Mouse (Mus musculus): ENCODE measurements around the gene Psmc5.

Gene Psmc5

DNA sequence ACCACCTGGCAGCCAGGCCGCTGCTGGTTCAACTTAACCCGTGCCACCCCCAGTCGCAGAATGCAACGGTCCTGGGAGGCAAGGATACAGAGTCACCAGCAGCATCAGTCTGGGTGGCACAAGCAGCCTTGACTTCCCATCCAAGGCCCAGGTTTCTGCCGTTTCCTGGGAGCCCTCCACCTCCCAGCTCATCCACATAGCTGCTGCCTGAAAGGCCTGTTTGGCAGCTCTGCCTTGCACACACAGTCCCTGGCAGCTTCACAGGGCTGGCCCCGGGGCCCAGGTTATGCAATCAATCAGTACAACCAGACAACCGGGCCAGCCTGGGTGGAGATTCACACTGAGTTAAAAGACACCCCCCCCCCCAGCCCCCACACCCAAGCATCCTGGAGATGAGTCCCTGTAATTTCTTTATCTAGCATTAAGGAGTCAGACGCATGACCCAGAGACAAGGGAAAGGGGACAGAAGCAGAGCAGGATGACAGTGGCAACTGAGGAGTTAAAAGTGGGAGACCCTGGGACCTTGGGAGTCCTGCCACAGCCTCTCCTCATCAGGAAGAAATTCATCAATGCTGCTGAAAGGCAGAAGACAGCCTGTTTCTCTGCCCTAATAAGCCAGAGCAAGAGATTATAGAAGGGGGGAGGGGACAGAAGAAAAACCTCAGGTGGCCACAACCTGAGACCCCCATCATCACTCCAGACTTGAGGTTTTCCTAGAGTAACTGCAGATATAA lies 12.5 kb downstream of the Psmc5 start:
- DNase-seq (ENCODE audit: low spot score in 2 of 2) = peak; percentile 54 to 66

DNA sequence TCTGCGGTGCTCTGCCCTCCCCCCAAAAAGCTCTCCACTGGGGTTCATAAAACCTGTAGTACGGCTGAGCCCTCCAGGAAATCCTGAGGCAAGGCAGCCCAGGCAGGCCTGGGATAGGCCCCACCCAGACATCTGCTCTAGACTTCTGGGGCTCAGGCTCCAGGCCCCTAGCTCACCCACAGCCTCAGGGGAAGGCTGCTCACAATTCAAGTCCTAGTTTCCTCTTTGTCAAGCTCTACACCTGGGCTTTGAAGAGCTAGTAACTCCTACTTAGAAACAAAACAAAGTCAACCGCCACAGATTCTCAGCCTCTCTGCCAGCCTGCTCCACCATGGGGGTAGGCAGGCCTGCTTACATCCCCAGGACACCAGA lies 13.1 kb downstream of the Psmc5 start:
- DNase-seq (ENCODE audit: low spot score in 2 of 2) = no peak

DNA sequence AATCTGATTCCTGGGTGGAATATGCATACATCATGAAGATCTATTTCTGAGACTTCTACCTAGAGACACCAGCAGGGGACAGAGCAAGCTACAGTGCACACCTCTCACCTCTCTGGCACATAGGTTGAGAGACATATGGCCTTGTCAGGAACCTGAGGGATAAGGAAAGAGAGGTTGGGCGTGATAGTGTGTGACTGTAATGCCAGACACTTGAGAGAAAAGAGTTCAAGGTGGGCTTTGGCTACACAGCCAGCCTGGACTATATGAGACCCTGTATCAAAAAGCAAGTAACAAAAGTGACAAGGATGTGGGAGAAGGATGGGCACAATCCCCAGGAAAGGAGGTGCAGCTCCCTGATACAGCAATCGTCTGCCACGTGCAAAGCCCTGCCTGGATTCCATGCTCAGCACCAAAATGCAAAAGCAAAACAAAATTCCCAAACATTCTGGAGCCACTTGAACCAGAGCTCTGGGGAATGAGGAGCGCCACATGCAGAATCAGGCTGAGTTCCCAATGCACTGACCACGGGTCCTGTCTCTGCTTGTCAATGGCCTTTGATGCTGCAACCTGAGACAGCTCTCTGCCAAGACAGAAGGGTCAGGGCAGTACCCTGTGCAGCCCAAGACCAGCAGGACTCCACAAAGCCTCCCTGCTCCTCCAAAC lies 15.3 kb downstream of the Psmc5 start:
- no peak for DNase-seq (ENCODE audit: low spot score in 2 of 2)

DNA sequence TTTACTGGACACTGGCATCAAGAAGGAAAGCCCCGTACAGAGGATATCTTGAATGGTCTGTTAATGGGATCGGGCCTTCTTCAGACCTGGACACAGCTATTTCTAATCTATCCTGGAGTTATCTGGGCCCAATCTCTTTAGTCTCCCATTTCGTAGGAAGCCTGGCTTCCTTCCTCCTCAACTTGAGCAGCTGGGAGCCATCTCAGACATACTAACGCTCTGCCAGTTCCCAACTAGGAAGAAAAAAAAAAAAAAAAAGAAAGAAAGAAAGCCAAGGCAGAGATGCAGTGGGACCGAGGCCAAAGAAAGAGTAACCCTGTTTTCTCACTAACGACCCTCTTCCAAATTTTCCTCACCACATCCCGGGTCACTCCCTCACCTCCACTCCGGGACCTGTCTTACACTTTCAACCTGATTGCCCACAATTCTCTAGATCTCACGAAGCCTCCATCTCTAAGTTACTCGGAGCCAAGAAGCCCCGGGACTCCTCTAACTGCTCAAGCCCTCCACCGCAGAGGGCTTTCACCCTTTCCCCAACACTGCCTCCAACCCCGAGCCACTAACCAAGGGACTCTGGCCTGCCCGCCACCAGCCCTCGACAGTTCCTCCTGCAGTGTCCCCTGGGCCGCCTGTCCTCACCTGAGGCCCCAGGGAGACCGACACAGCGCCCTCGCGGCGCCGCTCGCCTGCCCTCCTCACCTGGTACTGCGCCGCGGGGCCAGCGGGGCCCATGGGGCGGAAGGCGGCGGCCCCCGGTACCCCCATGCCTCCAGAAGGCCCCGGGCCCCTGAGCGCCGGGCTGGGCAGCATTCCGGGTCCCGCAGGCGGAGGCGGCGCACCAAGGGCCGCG lies 16.1 kb downstream of the Psmc5 start:
- no peak for DNase-seq (ENCODE audit: low spot score in 2 of 2)

DNA sequence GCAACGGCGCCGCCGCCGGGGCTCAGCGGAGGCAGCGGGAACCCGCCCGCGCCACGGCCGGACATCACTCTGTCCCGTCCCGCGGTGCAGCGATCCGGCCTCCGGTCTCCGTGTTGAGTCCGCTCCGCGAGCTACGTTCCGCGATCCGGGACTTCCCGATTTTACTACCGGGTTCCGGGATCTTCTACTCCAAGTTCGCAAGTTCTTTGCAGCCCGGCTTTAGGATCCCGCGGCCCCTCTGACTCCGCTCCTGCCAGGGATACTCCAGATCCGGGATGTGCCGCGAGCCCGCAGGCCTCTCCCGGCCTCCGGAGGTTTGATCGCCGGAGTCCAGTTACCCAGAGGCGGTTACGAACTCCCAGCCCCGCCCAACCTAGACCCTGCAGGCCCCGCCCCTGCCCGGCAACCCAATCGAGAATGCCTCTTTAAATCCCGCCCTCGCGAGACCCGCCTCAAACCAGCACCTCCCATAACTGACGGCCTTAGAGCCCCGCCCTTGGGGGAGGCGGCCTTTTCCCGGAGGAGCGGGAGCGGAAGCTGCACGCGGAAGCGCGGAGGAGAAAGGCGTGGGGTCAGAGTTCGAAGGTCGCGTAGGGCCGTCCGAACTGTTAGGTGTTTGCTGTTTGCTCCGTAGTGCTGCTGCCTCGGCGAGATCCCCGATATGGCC lies 16.8 kb downstream of the Psmc5 start, which contains the start of gene Smarcd2:
TSS of gene Smarcd2 (minus strand) at position 329 of the 667 bp plus-strand sequence.
- DNase-seq (ENCODE audit: low spot score in 2 of 2) = peak; percentile 99

DNA sequence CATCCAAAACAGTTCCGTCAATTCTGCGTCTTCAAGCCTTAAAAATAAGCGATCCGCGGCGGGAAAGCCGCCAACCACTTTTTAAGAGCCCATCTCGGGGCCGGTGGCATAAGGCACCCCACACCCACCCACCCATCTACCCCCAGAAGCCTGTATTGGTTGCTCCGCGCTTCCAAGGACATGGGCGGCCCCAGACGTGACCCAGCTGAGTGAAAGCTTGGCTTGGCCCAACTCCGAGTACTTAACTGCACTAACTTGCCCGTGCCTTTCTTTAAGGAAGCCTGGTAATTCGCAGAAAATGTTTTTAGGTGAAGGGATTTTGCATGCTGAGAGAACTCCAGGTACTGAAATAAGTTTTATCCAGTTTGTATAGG lies 17.3 kb downstream of the Psmc5 start:
- DNase-seq (ENCODE audit: low spot score in 2 of 2) = no peak

DNA sequence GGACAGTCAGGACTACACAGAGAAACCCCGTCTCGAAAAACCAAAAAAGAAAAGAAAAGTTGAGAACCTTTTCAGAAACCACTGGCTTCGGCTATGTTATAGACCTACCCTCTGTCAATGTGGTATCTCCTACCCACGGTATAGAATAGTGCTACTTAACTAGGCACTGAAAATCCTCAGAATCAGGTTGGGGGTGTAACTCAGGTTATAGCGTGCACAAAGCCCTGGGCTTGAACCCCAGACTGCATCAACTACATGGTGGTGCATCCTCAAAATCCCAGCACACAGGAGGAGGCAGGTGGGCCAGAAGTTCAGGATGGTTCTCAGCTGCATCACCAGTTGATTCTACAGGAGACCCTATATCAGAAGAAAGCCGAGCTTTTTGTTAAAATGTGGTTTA lies 17.9 kb downstream of the Psmc5 start:
- DNase-seq (ENCODE audit: low spot score in 2 of 2) = no peak

DNA sequence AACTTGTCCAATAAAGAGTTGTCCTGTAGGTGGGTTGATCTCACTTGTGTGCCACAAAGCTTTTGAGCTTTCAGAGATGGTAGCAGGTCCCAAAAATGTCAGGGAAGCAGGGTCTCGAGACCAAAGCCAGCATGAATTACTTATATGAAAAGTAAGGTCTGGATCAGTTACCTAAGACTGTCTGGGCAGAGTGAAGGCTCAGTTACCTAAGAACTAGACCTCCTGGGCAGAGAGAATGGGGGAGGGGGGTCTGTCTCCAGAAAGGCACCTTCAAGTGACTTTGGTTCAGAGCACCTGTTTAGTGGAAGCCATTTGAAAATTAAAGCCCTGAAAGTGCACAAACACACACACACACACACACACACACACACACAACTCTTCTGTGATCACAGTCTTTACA lies 18.4 kb downstream of the Psmc5 start:
- no peak for DNase-seq (ENCODE audit: low spot score in 2 of 2)

DNA sequence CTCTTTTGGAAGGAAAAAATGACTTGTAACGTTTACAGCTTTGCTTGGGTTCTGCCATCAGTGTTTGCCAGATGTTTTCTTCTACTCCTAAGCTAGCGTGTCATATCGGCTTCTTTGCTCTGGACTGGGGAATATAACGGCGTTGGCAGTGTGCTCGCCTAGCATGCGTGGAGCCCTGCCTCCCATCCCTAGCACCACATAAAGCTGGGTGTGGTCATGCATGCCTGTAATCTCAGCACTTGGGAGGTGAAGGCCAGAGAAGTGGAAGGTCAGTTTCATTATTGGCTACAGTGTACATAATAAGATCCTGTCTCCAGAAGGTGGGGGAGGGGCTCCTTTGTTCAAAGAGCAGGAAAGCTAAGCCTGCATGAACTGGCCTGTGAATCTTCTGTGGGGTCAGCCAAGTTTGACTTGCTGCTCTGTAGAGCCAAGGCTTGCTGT lies 19.0 kb downstream of the Psmc5 start:
- no peak for DNase-seq (ENCODE audit: low spot score in 2 of 2)

DNA sequence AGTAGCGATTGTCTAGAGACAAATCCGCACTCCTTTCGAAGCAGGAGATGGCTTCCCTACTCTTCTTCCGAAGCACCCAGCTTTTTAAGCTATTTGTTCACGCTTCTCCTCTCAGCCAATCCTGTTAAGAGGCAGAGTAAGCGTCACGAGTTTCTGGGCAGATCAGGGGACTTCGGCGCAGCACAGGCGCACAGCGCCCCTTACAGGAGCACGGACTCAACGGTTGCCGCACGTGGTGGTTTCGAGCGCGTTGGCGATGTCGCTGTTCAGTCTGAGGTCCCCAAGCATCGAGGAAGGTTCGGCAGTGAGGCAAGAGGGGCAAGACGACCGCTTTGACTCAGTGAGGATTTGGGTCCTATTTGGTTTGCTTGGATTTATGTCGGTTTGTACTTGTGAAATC lies 20.5 kb downstream of the Psmc5 start, which contains the start of gene Tcam1:
TSS of gene Tcam1 (plus strand) at position 219 of the 400 bp plus-strand sequence.
- peak; percentile 86 to 87 for DNase-seq (ENCODE audit: low spot score in 2 of 2)

DNA sequence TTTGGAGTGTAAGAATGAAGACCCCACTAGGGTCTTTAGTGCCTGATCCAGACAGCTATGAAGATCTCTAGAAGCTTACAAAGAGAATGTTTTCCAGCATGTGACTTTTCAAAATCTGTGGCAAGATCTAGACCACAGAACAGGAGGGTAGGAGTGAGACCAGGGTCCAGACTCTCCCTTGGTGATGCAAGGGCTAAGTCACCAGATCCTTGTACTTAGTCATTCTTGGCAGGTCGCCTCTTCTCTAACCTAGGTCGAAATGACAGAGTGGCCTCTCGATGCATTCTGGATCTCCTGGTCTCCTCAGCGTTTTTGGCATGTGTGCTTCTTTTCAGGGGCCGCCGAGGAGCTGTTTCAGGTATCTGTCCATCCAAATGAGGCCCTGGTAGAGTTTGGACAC lies 26.5 kb downstream of the Psmc5 start:
- DNase-seq (ENCODE audit: low spot score in 2 of 2) = no peak

DNA sequence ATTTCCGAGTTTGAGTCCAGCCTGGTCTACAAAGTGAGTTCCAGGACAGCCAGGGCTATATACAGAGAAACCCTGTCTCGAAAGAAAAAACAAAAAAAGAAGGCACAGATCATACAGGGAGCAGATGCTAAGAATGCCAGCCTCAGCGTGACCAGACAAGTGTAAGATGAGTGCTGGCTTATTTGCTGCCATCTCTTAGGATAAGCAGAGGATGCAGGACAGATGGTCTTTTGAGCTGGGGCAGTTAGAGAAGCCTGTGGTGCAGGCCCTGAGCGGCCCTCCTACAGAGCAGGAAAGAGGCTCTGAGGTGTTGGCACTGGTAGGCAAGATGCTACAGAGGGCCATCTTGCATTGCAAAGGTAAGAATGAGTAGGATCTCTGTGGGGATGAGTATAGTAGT lies 27.4 kb downstream of the Psmc5 start:
- no peak for DNase-seq (ENCODE audit: low spot score in 2 of 2)

DNA sequence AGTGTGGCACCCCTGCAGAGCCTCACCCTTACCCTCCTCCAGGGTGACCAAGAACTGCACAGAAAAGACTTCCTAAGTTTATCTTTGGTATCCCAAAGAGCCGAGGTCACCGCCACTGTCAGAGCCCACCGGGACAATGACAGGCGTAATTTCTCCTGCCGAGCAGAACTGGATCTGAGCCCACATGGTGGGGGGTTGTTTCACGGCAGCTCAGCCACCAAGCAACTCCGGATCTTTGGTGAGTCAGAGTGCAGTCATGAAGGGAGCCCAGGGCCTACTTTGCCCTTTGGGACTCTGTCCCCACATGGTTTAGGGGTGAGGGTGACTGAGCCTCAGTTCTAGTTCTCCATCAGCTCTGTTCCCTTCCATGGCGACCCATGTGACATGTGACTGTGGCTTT lies 28.2 kb downstream of the Psmc5 start:
- no peak for DNase-seq (ENCODE audit: low spot score in 2 of 2)

DNA sequence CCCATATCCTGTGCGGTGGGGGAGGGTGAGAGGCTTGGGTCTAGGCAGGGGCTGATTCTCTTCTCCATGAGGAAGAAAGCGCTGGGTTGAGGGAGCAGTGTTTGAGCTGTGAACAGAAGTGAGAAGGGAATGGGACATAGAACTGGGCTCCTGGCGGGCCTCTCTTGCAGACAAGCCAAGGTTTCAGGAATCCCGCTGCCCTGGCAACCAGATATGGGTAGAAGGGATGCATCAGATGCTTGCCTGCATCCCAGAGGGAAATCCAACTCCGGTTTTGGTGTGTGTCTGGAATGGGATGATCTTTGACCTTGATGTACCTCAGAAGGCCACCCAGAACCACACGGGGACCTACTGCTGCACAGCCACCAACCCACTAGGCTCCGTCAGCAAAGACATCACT lies 30.3 kb downstream of the Psmc5 start:
- DNase-seq (ENCODE audit: low spot score in 2 of 2) = no peak

DNA sequence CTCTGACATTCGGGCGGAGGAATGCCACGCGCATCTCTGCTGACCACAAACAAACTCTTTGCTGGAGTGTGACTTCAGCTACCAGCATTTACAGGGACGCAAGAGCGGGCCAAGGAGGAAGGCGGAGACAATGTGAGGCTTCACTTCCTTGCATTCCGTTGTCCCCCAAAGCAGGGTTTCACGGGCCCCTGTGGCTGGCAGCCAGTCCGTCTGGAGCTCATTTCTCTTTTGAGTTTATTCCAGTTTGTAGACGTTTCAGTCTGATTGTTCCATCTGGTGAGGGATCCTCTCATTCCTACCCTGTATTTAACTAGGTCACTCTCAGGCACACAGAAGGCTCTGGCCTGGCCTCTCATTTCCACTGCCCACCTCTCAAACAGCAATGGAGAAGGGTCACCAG lies 31.0 kb downstream of the Psmc5 start:
- no peak for DNase-seq (ENCODE audit: low spot score in 2 of 2)

DNA sequence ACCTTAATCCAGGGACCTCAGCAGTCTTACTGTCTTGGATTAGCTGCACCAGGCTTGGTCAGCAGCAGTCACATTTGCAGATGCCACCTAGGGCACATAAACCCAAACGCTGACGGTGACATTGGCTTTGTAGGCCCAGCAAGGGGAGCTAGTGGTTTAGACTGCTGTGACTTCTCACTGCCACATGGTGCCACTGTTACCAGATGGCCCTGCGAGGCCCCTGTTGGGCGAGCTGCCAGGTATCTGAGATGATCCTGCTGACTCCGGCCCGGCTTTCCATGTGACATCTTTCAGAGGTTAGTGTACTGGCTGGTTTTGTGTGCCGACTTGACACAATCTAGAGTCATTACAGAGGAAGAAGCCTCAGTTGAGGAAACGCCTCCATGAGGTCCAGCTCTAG lies 33.4 kb downstream of the Psmc5 start:
- no peak for DNase-seq (ENCODE audit: low spot score in 2 of 2)

DNA sequence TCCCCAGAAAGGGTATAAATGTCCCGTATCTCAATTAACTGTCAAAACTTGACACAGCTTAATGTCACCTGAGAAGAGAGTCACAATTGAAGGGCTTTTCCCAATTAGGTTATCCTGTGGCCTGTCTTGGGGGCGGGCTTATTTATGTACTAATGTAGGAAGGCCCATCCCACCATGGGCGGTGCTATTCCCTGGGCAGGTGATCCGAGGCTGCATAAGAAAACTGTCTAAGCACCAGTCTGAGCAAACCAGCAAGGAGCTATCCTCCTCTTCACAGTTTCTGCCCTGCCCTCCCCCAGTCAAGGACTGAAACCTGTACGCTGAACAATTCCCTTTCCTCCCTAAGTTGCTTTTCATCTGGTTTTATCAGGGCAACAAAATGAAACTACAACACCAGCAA lies 34.4 kb downstream of the Psmc5 start:
- DNase-seq (ENCODE audit: low spot score in 2 of 2) = no peak

DNA sequence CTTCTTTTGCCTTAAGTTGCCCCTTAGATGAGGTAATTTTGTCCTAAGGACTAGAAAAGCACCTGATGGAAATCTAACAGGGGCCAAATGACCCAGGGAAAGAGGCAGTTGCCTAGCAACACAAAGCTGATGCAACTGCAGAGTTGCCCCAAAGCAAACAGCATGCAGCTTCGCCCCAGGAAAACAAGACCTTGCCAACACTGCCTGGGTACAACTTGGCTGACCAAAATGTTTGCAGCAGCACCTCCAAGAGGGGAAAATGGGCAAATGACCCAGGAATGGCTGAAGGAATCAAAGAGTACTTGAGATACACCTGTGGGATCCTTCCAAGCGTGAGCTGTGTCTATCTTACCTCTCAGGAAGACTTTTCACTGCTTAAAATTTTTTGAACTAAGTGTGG lies 35.9 kb downstream of the Psmc5 start:
- no peak for DNase-seq (ENCODE audit: low spot score in 2 of 2)

DNA sequence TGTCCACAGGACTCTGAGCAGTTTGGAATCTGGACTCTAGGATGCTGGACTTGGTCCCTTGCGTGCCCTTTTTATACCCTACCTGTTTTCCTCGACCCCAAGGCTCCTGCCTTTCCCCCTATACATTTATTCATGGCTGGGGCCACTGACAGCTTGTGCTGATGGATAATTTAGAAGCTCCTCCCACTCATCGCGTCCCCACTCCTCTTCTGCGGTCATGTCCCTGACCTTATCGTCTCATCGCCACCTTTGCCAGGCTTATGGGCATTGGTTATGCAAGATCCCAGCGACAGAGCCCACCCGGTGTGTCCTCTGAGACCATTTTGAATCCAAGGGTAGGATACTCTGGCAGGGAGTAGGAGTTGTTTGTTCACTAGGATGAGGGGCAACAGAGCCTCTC lies 45.8 kb downstream of the Psmc5 start, which contains the start of gene Gh:
TSS of gene Gh (minus strand) at position 101 of the 400 bp plus-strand sequence.
- no peak for DNase-seq (ENCODE audit: low spot score in 2 of 2)

DNA sequence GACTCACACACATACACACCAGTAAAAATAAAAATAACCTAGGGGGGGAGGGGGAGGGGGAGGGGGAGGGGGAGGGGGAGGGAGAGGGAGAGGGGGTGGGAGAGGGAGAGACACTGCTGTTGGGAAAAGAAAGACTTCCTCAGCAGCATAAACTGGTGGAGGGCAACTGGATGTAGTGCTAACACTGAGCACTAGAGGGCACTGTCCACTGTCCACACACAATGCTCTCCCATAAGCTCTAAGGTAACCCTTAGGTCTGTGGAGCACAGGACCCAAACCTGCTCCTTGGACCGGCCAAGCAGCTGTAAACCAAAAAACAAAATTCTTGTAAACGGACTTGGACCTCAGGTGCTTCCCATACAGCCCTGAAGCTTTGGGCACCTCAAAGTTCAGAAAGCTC lies 46.7 kb downstream of the Psmc5 start:
- DNase-seq (ENCODE audit: low spot score in 2 of 2) = no peak

DNA sequence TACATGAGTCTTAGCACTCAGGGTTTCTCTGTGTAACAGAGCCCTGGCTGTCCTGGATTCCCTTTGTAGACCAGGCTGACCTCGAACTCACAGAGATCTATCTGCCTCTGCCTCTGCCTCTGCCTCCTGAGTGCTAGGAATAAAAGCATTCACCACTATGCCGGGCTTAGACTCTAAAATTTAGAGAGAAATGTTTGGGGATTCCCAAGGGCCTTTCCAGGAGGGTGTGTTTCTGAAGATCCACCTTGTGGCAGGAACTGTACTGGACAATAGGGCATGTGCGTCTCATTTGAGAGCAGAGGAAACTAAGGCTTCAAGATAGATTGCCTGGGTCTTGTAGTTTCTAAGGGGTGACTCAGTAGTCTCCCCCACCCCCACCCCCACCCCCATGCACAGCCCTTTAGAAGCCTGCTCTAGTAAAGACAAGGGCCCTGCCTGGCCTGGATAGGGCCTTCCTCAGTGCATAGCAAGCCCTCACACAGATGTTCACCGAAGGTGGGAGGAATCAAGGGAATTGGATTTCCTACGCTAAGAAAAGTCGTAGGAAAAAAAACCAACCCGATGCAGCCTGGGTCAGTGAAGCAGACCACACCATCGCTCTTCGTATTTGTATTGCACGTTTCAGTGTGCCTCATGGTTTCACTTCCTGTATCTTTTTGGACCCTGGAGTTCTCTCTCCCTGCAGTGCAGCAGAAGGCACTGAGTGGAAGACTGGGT lies 49.6 kb downstream of the Psmc5 start:
- no peak for DNase-seq (ENCODE audit: low spot score in 2 of 2)
